Mouse (Mus musculus) c-Kit-positive CD71-positive TER-119-negative erythroid progenitor cells, embryonic 14.5 days (primary cell): ENCODE results near the gene Mark3.
"Not testable (repeated sequence)": the region's sequence is repeated elsewhere in the genome, so short reads cannot be mapped to it uniquely, and the experiment has no call there.

ENCODE experiments used
- DNase-seq: peaks from one replicate; pipeline ENCODE4 v3.0.0-alpha.2; 2013; ENCODE audit warnings: low read depth

The Mark3 gene

DNA sequence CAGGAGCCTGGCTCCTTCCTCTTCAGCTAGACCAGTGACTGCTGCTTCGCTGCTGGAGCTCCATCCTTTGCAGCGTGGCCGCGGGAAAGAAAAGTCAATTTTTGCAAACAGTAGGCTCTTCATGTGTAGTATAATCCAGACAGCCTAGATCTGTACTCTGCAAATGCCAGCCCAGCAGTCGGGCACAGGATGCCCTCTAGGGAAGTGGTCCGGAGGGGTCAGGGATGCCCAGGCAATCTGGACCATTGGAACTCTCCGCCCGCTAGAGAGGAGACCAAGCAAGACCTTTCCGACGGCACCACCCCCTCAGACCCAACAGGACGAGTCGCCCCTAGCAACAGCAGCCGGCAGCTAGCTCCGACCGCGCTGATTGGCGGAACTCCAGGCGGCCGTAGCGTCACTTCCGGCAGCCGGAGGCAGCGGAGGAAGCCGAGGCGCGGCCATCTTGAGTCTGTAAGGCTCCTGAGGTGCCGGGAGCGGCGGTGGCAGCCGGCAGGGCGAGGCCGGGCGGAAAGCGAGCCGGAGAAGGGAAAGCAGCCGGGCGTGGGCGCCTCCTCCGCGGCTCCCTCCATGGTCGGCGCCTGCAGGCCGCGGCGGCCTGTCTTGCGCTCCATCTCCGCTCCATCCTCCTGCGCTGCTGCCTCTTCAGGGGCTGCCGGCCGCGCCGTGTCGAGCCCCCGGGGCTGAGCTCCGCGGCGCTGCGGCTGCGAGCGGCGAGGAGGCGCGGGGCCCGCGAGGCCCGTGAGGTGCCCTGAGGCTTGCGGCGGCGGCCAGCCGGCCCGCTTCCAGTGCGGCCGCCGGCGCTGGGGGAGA lies at the start of gene Mark3:
TSS of gene Mark3 (plus strand) at position 450 of the 813 bp plus-strand sequence.
- peak; percentile 91 for DNase-seq

DNA sequence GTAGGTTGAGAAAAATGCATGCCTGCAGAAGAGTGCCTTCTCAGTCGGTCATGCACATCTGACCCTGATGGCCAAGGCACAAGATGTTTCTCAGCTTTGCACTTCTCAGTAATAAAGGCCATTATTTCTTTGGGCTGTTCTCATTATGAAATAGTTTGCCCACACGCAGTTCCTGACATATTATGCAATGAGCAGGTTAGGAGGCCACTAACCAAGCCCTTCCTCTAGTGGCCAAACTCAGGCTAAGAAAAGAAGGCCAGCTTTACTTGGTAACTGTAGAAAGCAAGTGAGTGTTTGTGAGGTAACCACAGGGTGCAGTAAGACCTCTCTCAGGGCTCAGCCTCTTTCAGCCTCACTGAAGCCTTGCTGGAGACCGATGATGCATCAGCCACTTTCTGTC lies 49.4 kb upstream of the Mark3 start:
- no peak for DNase-seq

DNA sequence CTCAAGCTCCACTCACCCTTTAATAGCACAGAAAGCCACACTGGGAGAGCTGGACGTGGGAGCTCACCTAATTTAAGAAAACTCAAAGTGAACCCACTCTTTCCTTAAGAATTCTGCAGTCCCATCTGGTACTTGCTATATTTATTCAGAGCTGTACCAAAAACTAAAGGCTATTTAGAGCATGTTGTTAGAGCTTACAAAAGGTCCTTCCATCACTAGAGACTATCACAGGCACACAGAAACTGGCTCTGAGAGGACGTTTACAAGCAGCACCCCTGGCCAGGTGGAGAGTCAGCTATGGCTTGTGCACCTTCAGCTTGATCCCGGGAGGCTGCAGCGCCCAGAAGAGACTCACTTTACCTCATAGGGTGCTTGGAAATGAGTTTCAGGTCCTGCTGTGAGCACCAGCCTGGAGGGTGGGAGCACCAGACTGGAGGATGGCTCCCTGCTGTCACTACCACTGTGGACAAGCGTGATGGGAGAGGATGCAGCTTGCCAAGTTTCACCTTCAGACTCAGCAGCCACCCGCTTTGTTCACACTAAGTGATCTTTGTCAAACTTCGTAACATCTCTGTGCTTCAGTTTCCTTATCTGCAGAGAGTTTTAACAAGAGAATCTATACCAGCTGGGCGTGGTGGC lies 46.6 kb upstream of the Mark3 start:
- DNase-seq: no peak

DNA sequence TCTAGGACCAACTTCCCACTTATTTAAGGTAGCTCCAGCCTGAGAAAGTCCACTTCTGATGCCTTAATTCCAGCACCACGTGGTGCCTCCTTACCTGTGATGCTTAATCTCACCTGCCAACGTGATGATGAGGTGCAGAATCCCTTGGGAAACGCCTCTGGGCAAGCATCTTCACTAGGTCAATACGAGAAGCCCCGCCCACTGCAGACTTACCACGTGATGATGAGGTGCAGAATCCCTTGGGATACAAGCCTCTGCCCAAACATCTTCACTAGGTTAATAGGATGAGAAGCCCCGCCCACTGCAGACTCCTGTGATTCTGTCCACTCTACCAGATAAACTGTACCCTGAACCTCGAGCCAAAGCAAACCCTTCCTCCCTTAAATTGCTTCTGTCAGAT lies 45.1 kb upstream of the Mark3 start:
- no peak for DNase-seq

DNA sequence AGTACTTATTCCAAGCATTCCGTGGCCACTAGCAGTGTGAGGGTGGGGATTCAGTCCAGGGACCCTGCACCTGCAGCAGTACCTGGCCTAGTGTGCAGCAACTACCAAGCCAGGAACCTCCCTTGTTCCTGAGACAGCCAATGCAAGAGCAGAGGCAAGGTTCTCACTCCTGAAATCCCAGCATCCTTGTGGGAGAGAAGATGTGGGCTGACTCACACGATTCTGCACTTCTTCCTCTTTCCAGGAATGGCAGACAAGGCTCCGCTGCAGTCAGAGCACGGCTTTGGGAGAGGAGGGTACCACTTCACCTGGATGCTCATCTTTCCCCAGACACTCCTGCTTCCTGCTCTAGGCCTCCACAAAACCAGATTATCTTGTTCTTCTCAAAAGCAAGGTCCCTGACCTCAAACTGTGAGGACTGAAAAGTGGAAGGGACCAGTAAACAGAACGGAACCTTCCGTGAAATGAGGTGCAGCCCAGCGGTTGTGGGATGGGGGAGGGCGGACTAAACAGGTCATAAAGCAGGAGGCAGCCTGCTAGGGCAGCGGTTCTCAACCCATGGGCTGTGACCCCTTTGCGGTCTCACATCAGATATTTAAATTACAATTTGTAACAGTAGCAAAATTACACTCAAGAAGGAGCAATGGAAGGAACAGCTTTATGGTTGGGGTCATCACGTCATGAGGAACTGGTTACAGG lies 41.1 kb upstream of the Mark3 start:
- no peak for DNase-seq

DNA sequence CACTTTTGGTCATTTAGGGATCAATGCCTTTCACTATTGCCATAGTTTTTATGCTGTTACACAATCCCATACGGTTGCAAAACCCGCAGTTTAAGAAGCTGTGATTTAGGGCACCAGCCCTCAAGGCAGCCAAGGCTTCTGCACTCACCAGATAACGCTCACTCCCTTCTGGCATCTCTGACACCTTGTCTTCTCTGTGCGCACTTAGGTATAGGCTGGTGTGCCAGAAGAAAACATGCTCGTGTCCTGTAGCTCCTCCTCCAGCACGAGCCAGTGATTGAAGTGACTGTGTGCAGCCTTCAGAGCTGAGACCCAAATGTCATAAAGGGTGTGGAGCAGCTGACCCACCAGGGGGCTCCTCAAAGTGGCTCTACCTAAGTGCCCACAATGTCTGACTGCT lies 39.0 kb upstream of the Mark3 start:
- peak; percentile 76 for DNase-seq

DNA sequence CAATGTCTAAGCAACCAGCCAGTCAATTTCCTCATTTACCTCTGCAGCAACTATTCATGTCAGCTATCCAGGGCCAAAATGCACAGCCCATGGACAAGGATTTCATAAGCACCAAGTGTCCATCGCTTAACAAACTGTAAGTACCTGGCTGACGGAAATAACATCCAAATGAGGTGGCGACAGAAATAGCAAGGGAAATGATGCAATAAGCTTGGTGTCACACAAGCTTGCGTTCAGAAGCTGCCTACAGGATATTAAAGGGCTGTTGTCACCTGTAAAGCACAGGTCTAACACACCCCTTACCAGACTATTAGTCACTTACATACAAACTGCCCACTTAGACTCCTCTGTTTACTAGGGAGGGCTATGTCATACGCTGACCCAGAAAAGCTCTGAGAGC lies 38.6 kb upstream of the Mark3 start:
- DNase-seq: no peak

DNA sequence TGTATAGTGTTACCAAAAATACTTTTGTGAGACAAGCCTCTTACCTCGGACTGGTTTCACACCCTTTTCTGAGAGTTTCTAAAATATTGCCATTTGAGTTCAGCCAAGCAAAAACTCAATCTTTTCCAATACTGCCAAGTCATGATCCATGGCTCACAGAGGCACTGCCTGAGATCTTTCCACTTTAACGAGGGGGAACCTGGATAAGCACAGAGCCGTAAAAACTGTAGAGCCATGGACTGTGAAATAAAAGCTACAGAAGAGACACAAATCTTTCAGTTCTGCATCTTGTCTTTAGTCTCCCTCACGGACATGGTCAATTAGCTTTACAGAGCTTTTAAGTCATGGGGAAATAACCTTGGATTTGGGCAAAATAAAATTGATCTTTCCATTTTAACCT lies 37.6 kb upstream of the Mark3 start:
- no peak for DNase-seq

DNA sequence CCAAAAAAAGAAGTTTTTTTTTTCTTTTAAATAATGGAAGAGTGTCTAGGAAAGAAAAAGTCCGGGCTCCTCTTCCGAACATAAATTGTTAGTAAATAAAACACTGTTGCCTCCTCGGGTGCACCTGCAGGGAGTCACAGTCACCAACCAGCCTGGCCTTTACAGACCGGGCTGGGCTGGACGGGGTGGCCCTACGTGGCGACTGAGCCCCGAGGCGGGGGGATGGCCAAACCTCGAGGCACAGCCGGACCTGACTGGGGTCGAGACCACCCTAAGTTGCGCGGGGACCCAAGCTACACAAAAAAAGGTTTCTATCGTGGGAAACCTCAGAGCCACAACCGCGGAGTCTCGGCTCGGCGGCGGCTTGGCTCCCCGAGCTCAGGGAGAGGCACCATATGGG lies 37.0 kb upstream of the Mark3 start:
- DNase-seq: no peak

DNA sequence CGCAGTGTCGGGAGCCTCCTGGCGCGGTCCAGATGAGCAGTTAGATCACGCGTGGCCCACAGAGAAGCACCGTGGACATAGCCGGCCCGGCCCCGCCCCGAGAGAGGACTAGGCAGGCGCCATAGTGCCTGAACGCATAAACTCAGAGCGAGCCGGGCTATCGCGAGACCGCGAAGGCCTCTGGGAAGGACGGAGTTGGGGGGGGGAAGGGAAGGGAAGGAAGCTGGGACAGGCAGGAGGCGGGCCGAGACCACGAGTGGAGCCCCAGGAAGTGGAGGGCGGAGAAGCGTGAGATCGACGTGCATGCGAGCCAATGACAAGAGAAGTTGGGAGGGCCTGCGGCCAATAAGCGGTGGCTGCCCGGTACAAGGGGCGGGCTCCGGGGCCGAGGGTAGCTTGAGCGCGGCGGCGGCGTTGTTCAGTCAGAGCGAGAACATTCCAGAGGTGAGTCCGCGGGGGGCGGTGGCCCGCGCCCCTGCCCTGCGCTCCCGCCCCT lies 36.5 kb upstream of the Mark3 start, which contains the start of gene Eif5:
TSS of gene Eif5 (plus strand) at position 221 of the 496 bp plus-strand sequence.
- DNase-seq: peak; percentile 97

DNA sequence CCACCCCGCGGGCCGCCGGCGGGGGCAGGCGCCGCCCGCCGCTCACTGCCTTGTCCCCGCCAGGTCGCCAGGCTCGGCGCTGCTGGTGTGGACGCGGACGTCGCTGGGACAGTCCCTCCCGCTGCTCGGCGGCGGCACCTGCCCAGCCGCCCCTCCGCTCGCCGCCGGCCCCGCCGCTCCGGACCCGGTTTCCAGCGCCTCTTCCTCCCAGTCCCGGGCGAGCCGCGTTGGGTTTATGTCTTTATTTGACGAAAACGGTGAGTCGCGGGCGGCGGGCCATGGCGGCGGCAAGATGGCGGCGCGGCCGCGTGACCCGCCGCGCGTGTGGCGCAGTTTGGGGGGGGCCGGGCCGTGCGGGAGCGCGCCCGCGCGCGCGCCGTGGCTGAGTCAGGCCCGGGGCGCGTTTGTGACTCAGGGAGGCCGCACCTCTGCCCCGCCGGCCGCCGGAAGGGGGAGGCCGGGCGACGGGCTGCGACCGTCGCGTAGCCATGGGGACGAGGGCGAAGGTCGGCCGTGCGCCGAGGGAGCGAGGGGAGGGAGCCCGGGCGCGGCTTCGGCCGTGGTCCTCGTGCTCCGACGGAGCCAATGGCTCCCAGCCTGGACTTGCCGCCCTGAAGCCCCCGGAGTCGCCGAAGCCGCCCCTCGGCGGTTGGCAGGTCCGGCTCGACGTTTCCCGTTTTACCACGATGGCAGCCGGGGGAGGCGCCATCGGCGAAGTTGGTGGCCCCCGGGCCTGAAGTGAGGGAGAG lies 35.9 kb upstream of the Mark3 start:
- DNase-seq: no peak

DNA sequence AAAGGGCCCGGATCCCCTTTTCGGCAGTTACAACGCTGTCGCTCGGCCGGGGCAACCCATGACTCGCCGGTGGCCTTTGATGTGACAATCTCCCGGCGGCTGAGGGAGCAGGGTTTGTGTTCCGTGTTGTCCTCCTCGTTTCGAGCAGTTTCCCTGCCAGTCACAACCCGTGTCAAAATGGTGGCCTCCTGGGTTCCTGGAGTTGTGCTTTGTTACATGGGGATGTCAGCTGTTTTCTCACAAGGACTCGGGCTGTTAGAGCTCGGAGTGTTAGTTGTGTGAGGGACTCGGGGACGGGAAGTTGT lies 35.3 kb upstream of the Mark3 start:
- no peak for DNase-seq

DNA sequence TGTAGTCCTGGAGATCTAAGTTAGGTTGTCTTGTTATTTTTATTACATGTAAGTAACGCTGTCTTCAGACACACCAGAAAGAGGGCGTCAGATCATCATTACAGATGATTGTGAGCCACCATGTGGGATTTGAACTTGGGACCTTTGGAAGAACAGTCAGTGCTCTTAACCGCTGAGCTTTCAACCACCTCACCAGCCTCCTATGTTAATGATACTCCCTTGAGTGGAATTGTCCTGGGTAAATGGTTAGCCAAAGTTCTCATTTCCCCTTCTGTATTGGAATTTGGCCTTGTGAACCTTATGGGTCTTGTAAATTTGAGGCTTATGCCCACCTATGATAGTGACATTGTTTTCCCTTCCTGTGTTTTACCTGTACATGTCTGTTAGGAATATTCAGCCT lies 27.3 kb upstream of the Mark3 start:
- no peak for DNase-seq

DNA sequence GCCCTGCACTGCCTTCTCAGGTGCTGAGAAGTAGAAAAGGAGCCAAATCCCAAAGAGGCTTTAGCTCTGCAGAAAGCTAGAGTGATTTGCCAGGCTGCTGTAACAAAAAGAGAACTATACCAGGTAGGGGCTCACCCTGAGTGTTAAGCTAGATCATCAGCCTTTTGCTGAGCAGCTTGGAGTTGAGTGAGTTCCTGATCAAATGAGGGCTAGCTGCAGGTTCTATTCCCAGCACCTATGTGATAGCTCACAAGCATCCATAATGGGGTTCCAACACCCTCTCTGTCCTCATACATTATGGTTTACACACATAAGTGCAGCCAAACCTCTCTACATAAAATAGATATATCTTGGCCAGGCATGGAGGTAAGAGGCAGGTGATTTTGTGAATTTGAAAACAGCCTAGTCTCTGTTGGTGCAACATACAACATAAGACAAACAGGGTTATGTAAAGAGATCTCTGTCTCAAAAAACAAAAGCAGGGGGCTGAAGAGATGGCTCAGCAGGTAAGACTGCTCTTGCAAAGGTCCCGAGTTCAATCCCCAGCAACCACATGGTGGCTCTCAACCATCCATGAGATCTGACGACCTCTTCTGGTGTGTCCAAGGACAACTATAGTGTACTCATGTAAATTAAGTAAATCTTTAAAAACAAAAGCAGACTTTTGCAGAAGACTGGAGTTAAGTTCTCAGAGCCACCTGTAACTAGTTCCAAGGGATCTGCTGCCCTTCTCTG lies 25.6 kb upstream of the Mark3 start:
- no peak for DNase-seq

DNA sequence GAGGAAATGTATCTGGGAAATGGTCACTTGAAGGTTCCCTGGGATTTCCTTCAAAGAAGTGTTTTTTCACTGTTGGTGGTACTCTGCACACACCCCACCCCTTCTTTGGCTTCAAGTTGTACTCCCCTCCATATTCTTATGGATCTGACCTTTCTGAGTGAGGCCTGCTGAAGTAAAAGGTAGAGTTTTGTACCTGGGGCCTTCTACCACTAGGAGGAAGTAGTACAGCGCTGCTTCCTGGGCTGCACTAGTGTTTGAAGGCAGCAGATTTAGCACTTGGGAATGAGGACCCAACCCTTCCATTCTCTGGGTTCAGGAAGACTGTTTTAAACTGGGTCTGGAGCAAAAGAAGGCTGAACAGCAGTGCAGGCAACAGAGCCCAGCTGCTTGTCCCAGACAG lies 23.6 kb upstream of the Mark3 start:
- DNase-seq: no peak

DNA sequence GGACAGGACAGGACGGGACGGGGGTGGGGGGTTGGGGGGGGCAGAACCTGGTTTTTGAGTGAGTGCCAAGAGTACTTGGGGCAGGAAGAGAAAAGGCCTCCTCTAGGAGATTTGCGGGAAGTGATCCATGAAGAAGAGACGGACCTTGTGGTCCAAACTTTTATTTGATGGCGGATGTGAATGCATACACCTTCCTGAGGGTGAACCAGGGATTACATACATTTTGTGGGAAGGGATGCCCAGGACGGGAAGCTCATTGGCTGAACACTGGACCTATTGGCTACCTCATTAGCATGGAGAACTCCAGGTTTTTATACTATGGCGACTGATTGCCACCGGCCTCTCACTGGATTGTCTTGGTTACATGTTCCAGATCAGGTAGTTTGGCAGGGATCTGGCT lies 22.0 kb upstream of the Mark3 start:
- no peak for DNase-seq

DNA sequence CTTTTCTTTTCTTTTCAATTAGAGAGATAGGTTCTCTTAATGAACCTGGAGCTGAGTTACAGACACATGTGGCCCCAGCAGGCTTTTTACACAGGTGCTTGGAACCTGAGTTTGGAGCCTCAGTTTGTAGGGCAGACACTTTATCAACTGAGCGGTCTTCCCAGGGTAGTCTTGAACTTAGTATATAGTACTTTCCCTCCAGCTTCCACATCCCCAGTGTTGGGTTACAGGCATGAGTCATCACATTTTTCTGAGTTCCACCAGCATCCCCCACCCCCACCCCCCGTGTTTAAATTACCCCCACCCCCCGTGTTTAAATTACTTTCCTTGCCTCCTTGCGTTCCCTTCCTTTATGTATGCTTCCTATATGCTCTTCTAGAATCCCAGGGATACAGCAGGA lies 19.0 kb upstream of the Mark3 start:
- no peak for DNase-seq

DNA sequence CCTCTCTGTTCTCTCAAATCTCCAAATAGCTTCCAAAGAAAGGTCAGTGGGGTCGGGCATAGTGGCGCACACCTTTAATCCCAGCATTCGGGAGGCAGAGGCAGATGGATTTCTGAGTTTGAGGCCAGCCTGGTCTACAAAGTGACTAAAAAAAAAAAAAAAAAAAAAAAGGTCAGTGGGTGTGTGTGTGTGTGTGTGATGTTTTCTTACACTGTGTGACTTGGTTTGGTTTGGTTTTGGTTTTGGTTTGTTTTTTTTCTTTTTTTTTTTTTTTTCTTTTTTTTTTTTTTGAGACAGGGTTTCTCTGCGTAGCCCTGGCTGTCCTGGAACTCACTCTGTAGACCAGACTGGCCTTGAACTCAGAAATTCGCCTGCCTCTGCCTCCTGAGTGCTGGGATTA lies 18.4 kb upstream of the Mark3 start:
- DNase-seq: not testable (repeated sequence)

DNA sequence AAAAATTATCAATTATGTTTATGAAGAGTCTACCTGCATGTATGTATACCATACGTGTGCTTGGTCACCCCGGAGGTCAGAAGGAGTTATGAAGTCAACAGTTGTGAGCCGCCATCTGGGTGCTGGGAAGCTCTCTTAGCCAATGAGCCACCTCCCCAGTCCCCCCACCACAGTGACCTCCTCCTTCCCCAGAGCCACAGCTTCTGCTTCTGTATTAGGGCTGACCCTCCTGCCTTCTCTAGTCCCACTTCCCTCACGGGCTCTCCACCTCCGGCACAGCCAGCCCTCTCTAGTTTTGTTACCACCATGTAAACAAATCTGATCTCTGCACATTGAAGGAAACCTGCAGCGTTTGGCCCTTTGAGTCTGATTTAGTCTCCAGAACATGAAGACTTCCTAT lies 16.8 kb upstream of the Mark3 start:
- DNase-seq: no peak

DNA sequence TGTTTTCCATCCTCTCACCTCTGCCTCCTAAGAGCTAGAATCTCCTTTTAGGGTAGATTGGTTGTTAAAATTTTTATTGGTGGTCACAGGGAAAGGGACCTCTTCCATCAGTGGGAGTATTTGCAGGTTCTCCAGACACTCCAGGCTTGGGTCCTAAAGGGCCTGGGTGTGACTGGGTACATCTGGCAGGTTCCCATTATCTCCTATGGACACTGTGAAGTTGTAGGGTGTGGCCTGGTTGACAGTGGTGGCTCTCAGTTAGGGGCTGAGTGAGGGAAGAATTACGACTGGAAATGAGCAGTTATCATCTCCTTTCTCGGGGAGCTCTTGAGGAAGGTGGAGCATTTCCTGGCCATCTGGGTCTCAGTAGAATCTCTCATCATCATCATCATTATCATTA lies 15.7 kb upstream of the Mark3 start:
- peak; percentile 47 for DNase-seq

DNA sequence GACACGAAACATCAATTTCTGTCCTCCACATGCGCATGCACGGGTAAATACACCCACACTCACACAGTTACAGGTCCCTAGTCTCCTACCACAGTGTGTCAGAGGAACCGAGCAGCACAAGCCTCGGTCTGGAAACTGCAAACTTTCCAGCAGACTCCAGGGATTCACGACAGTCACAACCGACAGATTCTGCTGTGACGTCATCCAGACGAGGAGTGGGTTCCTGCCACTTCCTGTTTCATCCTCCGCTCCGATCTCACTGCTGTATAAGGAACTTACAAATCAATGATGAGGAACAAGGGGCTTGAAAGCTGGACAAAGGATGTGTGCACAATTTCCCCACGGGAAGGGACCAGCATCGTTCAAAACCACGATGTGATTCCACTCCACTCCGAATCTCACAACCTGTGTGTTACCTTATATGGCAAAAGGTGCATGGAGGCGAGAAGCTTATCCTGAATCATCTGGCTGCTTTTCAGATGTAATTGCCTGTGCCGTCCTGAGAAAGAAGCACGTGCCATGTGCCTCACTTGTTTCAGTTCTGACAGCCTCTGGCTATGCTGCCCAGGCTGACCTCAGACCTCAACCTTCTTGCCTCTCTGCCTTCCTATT lies 14.6 kb upstream of the Mark3 start:
- DNase-seq: no peak
